Mouse (Mus musculus): ENCODE data around the gene Gm14632.
"Not testable (repeated sequence)": the region's sequence is repeated elsewhere in the genome, so short reads cannot be mapped to it uniquely, and the experiment has no call there.

The Gm14632 gene

DNA sequence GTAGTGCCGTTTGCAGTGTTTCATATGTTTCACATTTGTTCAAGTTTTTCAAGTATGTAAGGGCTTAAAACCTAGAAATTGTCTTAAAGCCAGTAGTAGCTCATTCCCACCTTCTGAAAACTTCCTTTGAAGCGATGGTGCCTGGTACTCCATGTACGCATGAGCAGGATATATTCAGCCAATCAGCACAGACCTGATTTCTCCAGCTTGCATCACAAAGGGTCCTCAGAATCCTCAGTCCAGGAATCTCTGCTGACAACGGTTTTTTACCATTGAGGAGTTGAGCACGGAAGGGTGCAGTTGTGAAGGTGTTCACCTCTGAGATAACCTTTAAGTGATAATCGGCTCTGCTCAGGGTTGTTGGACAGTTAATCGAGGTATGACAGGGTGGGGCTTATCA is at the start of gene Gm14632:
TSS of gene Gm14632 (plus strand) at position 301 of the 400 bp plus-strand sequence.
- DNase-seq = not testable (repeated sequence)

All from right cerebral cortex, postnatal 4 days (tissue).